Mouse (Mus musculus): ENCODE data around the gene Olfr937. TPM values are rescaled to one million over a fixed set of nuclear protein-coding genes. Genes with fewer than 3 reads are reported as not detected.

Olfr937 gene
- not detected in 2 replicates for polyA plus RNA-seq (2012; rRNA removed)

GRCm38 (mm10) chr9:39064851-39065250 lies at the start of gene Olfr937:
Olfr937 (minus strand) TSS chr9:39064951.
- DNase-seq (ENCODE audit: low spot score) = no peak

- no peak for DNase-seq (ENCODE audit: low spot score)
Measured at GRCm38 (mm10) chr9:39078787-39079186, 14.0 kb upstream of the Olfr937 start, which contains the start of gene Olfr938. Olfr938 (minus strand) TSS chr9:39078887.

GRCm38 (mm10) chr9:39023277-39023676 lies 41.5 kb downstream of the Olfr937 start, which contains the start of gene Olfr146:
Olfr146 (minus strand) TSS chr9:39023377.
- DNase-seq (ENCODE audit: low spot score) = no peak

Other genes with a start within 250 kb of the Olfr937 start
- not detected in 2 replicates for gene Olfr923, start 238.4 kb downstream of the Olfr937 start, polyA plus RNA-seq (2012; rRNA removed)
- not detected in 2 replicates for gene Olfr924, start 220.5 kb downstream of the Olfr937 start, polyA plus RNA-seq (2012; rRNA removed)
- not detected in 2 replicates for gene Olfr26, start 209.9 kb downstream of the Olfr937 start, polyA plus RNA-seq (2012; rRNA removed)
- gene Olfr926, start 187.8 kb downstream of the Olfr937 start, polyA plus RNA-seq (2012; rRNA removed) = not detected in 2 replicates
- not detected in 2 replicates for gene Olfr930, start 135.1 kb downstream of the Olfr937 start, polyA plus RNA-seq (2012; rRNA removed)
- gene Olfr933, start 92.6 kb downstream of the Olfr937 start, polyA plus RNA-seq (2012; rRNA removed) = not detected in 2 replicates
- gene Olfr934, start 76.6 kb downstream of the Olfr937 start, polyA plus RNA-seq (2012; rRNA removed) = not detected in 2 replicates
- gene Olfr935, start 65.3 kb downstream of the Olfr937 start, polyA plus RNA-seq (2012; rRNA removed) = not detected in 2 replicates
- gene Olfr146, start 41.6 kb downstream of the Olfr937 start, polyA plus RNA-seq (2012; rRNA removed) = not detected in 2 replicates
- not detected in 2 replicates for gene Olfr938, start 13.9 kb upstream of the Olfr937 start, polyA plus RNA-seq (2012; rRNA removed)
- not detected in 2 replicates for gene Olfr27, start 63.2 kb upstream of the Olfr937 start, polyA plus RNA-seq (2012; rRNA removed)
- gene Olfr943, start 101.4 kb upstream of the Olfr937 start, polyA plus RNA-seq (2012; rRNA removed) = not detected in 2 replicates
- not detected in 2 replicates for gene Olfr944, start 137.0 kb upstream of the Olfr937 start, polyA plus RNA-seq (2012; rRNA removed)
- not detected in 2 replicates for gene Olfr1537, start 185.0 kb upstream of the Olfr937 start, polyA plus RNA-seq (2012; rRNA removed)
- not detected in 2 replicates for gene Olfr945, start 211.9 kb upstream of the Olfr937 start, polyA plus RNA-seq (2012; rRNA removed)